Mouse (Mus musculus): ENCODE measurements around the gene Vsx2. TPM values are rescaled to one million over a fixed set of nuclear protein-coding genes. Genes with fewer than 3 reads are reported as not detected.
"Not testable (repeated sequence)": the region's sequence is repeated elsewhere in the genome, so short reads cannot be mapped to it uniquely, and the experiment has no call there.

Vsx2 gene
- total RNA-seq (2021) = under 1 TPM; 0.23 TPM
- long read RNA-seq, experiment 1 = 0 reads
- long read RNA-seq, experiment 2 = 0 reads

DNA sequence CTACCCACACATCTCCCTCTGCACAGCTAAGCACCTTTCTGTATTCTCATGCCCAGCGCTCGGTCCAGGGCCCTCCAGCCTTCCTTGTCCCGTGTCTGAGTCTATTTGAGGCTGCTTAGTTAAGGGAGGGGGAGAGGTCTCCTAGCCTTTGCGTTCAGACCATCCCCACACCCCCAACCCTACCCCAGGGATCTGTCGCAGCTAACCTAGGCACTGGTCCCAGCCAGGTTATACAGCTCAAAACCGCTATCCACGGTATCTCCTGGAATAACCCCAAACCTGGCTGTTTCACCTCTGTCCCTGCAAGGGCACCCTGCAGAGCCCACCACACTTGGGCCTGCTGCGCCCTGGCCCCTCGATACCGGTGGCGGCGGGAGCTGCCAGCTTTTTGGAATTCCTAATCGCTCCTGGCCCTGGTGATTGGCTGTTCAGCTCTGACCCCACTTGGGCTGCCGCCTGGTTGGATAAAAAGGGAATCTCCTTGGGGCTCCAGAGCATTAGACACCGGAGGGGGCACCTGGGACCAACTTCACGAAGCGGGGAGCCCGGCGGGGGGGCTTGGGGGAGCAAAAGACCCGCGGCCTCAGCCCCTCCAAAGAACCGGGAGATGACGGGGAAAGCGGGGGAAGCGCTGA is at the start of gene Vsx2:
TSS of gene Vsx2 (plus strand) at position 427 of the 635 bp plus-strand sequence.
- no peak for TF ChIP-seq CTCF (IDR thresholded peaks at IDR 0.05)
- intact Hi-C loops (cut with DNase I) = no loop called here
- DNase-seq (ENCODE audit: extremely low spot score in 1 of 2, low spot score in 2 of 2) = no peak
- H3K27ac ChIP-seq = no peak within 1 kb of the TSS
- H3K4me3 ChIP-seq = no peak within 1 kb of the TSS

DNA sequence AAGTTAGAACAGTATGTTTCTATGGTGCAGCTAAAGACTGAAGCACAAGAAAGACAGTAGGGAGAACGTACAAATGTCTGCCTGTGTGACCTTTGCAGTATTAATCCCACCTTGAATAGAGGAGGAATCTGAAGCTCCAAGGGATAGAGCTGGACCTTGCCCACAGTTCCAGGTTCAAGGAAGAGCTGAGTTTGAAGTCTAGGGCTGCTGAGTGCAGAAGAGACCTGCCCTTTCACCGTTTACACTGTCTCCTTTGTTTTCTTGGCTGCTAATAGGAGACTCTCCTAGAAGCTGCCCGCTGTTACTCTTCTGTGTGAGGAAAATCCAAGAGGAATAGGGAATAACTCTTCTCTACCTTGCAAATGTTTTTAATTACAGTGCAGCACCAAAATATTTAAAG is 45.8 kb upstream of the Vsx2 start:
- intact Hi-C loops (cut with DNase I) = no loop called here

DNA sequence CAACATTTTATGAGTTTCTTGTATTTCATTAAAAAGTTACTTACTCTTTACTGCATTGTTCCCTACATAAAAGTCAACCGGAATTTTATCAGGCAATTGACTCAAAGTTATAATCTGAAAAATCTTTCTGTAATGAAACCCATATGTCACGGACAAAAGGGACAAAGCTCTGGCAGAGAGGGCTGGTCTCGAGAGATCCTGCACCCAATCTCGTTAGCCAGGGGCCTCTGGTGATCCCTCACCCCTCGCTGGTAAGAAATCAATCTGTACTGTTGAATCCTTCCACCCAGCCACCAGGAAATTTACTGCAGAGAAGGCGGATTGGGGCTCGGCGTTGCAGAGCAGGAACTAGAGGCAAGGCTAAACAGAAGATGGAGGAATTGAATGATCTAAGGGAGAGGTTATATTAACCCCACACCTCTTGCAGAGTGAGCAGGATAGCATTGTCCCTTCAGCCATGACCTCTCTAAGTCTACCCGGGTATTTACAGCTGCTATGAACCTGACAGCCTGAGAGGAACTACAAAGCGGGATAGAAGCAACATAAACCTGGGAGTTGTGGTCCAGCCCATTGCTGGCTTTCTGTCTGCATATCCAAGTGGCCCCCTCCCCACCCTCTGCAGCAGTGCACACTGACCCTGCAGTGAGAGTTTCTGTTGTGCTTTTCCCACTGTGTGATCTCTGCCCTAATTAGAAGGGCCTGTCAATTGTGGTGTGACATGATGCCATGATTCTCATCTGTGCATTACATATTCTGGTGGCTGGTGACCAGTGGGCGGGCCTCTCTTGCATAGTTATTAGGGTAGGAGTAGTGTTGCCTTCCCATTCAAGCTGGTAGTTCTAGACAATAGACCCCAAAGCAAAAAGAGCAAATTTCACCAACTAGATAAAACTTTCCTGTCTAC is 45.2 kb upstream of the Vsx2 start:
- Histone ChIP-seq H3K27ac (no peak overlapping the region), H3K4me3 (no peak overlapping the region)
- DNase-seq (ENCODE audit: extremely low spot score in 1 of 2, low spot score in 2 of 2) = no peak
- no peak for TF ChIP-seq CTCF (IDR thresholded peaks at IDR 0.05)
- intact Hi-C loops (cut with DNase I) = no loop called here

More for the DNA sequence above, 45.8 kb upstream of the Vsx2 start:
- no peak overlapping the region for H3K4me3 ChIP-seq
- no peak overlapping the region for H3K27ac ChIP-seq
- no peak for TF ChIP-seq CTCF (IDR thresholded peaks at IDR 0.05)
- no peak for DNase-seq (ENCODE audit: extremely low spot score in 1 of 2, low spot score in 2 of 2)

DNA sequence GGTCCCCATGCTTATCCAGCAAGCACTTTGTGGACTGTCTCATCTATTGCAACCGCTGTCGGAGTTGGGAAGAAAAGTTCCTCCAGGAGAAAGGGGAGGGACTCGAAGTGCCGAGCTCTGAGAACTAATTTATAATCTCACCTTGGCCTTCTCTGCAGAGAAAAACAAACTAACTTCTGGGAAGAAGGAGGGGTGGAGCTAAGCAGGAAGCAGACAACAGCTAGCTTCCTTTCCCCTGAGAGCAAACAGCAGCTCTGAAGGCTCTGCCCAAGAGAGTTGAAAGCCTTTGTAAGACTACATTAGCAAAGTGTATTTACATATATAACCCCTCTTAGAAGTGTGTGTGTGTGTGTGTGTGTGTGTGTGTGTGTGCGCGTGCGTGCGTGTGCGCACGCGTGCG is 44.1 kb upstream of the Vsx2 start:
- no peak overlapping the region for H3K4me3 ChIP-seq
- intact Hi-C loops (cut with DNase I) = no loop called here
- no peak for DNase-seq (ENCODE audit: extremely low spot score in 1 of 2, low spot score in 2 of 2)
- no peak for TF ChIP-seq CTCF (IDR thresholded peaks at IDR 0.05)
- no peak overlapping the region for H3K27ac ChIP-seq

DNA sequence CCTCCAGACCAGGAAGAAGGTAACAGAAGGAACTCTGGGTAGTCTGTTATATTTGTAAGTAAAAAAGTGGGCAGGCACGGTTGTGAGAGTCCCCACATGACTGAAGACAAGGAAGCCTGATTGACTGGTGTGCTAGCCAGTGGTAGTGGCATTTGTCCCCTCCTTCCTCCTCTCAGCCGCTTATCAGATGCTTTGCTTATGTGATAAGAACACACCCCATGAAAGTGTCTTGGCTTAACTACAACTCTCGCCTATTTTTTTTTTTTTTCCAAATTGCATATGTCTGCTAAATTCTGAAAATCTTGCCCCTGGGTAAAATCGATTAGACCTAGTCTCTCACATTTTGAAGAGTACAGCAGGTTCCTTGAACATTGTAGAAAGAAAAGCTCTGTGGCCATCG is 39.1 kb upstream of the Vsx2 start:
- DNase-seq (ENCODE audit: extremely low spot score in 1 of 2, low spot score in 2 of 2) = no peak
- TF ChIP-seq CTCF (IDR thresholded peaks at IDR 0.05) = no peak
- intact Hi-C loops (cut with DNase I) = no loop called here
- Histone ChIP-seq H3K4me3 (no peak overlapping the region), H3K27ac (no peak overlapping the region)

DNA sequence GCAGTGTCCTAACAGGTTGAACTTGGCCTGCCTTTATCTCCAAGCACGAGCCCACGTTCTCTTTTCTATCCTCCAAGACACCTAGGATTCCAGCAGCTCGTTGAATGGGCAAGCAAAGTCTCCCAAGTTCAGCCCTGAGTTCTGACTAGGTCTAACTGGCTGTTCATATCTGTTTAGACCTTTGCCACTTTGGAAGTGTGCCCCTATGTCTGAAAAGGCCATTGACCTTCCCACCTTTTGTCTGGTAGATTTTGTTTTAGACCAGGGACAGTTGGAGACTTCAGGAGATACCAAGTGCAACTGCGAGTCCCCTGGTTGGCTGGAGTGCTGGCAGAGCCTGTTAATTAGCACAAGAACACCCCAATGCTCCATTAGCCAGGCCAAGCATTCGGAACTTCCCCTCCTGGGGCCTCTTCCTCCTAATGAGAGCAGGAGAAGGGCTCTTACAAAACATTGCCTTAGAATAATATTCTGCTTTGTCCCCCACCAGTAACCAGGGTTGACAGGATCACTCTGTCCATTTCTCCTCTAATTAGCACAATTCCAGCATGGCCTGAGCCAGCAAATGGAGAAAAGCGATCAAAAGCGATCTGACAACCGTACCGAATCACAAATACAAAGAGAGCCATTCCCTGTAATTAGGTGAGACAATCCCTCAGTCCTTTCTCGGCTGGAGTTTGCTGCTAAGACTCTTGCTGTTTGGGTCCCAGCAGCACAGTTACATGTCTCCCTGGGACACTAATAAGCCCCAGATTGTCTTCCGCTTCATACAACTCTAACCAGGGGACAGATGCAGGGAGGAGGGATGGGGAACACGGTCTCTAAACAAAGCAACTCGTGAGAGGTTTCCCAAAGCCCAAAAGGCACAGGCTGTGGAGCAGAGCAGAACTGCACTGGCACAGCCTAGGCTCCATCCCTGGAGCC is 37.4 kb upstream of the Vsx2 start:
- peak in 1 of 2 experiments; percentile 22 for DNase-seq (ENCODE audit: extremely low spot score in 1 of 2, low spot score in 2 of 2)
- Histone ChIP-seq H3K27ac (no peak overlapping the region), H3K4me3 (no peak overlapping the region)
- intact Hi-C loops (cut with DNase I) = no loop called here
- no peak for TF ChIP-seq CTCF (IDR thresholded peaks at IDR 0.05)

DNA sequence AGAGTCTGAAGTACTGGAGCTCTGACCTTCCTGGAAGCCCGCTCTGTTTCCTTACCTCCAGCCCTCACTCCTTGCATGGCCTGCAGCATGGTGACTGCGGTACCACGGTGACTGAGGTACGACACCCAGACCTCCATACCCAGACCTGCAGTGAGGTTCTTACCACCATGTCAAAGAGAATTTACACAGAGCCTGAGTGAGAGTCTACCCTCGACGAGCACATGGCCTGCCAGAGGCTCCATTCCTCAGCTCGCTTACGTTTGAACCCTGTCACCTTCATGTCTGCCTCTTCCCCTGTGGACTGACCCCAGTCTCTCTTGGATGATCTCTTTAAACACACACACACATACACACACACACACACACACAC is 36.7 kb upstream of the Vsx2 start:
- intact Hi-C loops (cut with DNase I) = no loop called here
- TF ChIP-seq CTCF (IDR thresholded peaks at IDR 0.05) = no peak
- H3K4me3 ChIP-seq = no peak overlapping the region
- DNase-seq (ENCODE audit: extremely low spot score in 1 of 2, low spot score in 2 of 2) = no peak
- H3K27ac ChIP-seq = no peak overlapping the region

DNA sequence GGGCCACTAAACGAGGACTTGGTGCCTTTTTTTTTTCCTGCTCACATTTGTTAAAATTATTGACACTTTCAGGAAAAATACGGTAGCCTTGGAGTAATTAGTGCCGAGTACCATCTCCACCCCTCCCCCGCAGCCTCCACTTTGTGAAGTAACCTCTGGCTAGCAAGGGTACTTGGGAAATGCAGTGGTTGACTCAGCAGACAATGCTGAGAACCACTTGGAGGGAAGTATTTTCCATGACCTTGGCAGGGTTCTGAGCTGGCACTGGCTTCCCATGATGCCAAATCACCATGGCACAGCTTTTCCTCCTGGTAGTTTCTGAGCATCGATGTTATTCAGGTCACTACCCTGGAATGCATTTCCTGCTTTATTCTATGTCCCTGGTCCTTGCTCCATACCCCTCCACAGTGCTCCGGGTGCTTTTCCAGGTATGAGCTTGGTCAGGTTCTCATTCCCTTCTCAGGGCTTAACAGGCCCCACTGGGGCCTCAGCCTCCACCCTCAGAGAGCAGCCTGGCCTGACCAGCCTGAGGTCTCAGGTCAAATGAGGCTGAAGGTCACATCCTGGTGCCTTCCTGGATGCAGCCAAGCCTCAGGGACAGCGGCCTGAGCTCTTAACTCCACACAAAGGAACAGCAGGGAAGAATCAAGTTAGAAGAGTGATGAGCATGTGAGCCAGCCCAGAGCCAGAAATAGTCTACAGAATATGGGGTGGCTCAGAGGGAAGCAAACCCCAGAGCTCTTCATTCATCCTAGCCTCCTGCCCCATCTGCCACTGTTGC is 35.7 kb upstream of the Vsx2 start:
- intact Hi-C loops (cut with DNase I) = no loop called here
- DNase-seq (ENCODE audit: extremely low spot score in 1 of 2, low spot score in 2 of 2) = no peak
- Histone ChIP-seq H3K4me3 (no peak overlapping the region), H3K27ac (no peak overlapping the region)
- no peak for TF ChIP-seq CTCF (IDR thresholded peaks at IDR 0.05)

DNA sequence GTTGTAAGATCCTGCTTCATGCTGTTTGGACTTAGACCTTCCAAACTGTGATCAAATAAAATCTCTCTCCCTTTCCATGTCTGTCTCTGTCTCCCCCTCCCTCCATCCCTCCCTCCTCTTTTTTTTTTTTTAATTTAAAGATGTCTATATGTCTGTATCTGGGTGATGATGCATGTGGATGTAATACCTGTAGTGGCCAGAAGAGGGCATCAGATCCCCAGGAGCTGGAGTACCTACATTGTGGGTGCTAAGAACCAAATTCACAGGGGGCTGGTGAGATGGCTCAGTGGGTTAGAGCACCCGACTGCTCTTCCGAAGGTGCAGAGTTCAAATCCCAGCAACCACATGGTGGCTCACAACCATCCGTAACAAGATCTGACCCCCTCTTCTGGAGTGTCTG is 30.0 kb upstream of the Vsx2 start:
- not testable (repeated sequence) for H3K27ac ChIP-seq; H3K4me3 ChIP-seq; DNase-seq (ENCODE audit: extremely low spot score in 1 of 2, low spot score in 2 of 2)
- intact Hi-C loops (cut with DNase I) = loop anchor here (5.0 kb wide), 1 partner anchor 72 kb away; no protein-coding TSS in a partner anchor
- peak; percentile 42 for TF ChIP-seq CTCF (IDR thresholded peaks at IDR 0.05)

DNA sequence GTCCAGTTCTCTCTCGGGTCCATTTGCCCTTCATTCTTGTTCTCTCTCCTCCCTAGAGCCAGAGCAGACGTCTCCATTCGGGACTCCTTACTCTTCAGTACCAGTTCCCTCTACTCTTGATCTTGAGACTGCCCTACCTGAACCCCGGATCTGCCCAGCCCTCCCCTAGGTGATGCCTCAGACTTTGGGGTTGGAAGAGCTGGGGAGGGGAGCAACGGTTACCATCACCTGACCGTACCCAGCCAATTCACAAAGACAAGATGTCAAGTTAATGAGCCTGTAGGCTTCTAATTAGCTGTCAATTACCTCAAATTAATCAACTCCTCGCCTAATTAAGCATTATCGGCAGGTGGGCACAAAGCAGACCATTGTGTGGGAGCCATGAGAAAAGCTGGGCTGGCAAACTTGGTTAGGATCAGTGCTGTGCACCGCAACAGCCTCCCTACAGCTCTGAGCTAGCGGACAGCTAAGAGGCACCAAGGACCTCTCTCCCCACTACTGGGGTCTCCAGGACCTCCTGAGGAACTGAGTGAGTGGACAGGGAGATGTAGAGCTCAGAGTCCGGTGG is 28.1 kb upstream of the Vsx2 start:
- H3K27ac ChIP-seq = no peak overlapping the region
- intact Hi-C loops (cut with DNase I) = no loop called here
- H3K4me3 ChIP-seq = no peak overlapping the region
- no peak for DNase-seq (ENCODE audit: extremely low spot score in 1 of 2, low spot score in 2 of 2)
- TF ChIP-seq CTCF (IDR thresholded peaks at IDR 0.05) = no peak

DNA sequence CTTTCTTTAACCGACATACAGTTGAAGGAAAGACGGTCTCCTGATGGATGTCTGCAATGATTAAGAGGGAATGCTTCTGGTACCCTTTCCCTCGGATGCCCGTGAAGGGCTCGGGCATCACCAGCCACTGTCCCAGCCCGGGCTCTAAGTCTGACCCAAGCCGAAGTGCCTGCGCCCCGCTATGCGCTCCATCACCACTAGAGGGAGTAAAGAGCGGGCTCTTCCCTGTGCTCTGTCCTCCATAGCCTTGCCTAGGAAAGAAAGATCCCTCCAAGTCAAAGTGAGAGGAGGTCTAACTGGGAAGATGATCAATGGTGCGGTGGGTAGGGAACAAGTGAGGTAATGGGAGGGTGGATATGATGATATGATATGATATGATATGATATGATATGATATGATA is 23.5 kb upstream of the Vsx2 start:
- intact Hi-C loops (cut with DNase I) = loop anchor here (2.0 kb wide), 1 partner anchor 43 kb away; no protein-coding TSS in a partner anchor
- H3K27ac ChIP-seq = no peak overlapping the region

More for the DNA sequence above, 23.5 kb upstream of the Vsx2 start:
- TF ChIP-seq CTCF (IDR thresholded peaks at IDR 0.05) = peak; percentile 98
- no peak overlapping the region for H3K4me3 ChIP-seq
- peak; percentile 55 to 65 for DNase-seq (ENCODE audit: extremely low spot score in 1 of 2, low spot score in 2 of 2)

Data from left cerebral cortex, adult 2 months (tissue).